Mouse (Mus musculus): Measurements from ENCODE around the gene Sorcs1. TPM values are rescaled to one million over a fixed set of nuclear protein-coding genes. Genes with fewer than 3 reads are reported as not detected.

Gene Sorcs1
- polyA plus RNA-seq, 1 experiment from 2014 or later = 0.59 TPM

DNA sequence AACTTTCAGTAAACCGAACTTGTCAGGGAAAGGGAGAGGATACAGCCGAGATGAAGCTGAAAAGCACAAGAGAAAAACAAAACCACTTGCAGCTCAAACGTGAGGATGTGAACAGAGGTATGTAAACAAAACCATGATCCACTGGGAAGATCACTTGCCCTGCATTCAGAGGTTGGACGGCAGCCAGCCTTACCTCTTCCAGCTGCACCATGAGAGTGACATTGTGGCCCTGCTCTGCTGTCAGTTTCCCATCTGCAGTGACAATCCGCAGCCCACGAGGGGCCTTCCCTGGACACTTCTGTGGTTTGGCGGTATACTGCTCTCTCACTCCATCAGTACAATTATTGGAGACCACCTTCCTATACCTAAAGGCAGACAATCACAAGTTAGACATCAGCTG lies 468.0 kb downstream of the Sorcs1 start:
- Histone ChIP-seq H3K9ac (ENCODE audit: low read length) (no peak overlapping the region), H3K36me3 (ENCODE audit: control insufficient read depth, insufficient read depth, low read length) (no peaks in the 10 kb centered on the region), H3K9me3 (ENCODE audit: control insufficient read depth, low read length) (no peaks in the 10 kb centered on the region), H3K27ac (replicated peaks in 1 of 2; ENCODE audit: control insufficient read depth in 1 of 2, insufficient read depth in 1 of 2, low read depth in 2 of 2, low read length in 2 of 2) (no peak overlapping the region), H3K4me2 (ENCODE audit: low read length) (no peak overlapping the region), H3K4me1 (ENCODE audit: control insufficient read depth in 2 of 2, insufficient read depth in 2 of 2, low read length in 2 of 2) (peaks cover 0 to 2% of the 10 kb centered on the region in 2 experiments; a peak in 1 of 4 replicates), H3K4me3 (ENCODE audit: control insufficient read depth in 1 of 2, insufficient read depth in 1 of 2, low read depth in 1 of 2, low read length in 2 of 2) (no peak overlapping the region), H3K27me3 (ENCODE audit: control insufficient read depth, insufficient read depth, low read length) (no peaks in the 10 kb centered on the region)
- WGBS = 32% methylated on average over 7 of the region's 7 CpGs
- ATAC-seq (ENCODE audit: insufficient number of reproducible peaks, insufficient read depth, low FRiP score, low read depth) = no peak

DNA sequence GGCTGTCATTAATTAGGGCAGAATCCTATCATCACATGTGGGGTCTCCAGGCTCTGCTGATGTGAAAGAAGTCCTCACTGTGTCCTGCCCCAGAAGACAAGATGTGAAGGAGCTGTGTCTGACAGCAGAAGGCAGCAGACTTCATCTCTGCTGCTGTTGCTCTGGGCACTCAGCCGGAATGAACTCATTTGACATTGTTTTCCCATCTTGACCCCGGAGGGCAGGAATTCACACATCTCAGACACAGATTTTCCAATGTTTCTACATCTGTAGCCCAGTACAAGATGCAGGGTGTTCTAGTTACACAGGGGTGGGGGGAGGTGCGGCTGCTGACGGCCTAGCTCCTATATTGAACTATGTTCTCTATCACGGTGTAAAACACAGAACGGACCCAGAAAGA lies 474.1 kb downstream of the Sorcs1 start:
- Histone ChIP-seq H3K4me1 (ENCODE audit: control insufficient read depth in 2 of 2, insufficient read depth in 2 of 2, low read length in 2 of 2) (no peaks in the 10 kb centered on the region), H3K4me2 (ENCODE audit: low read length) (no peak overlapping the region), H3K4me3 (ENCODE audit: control insufficient read depth in 1 of 2, insufficient read depth in 1 of 2, low read depth in 1 of 2, low read length in 2 of 2) (no peak overlapping the region), H3K9me3 (ENCODE audit: control insufficient read depth, low read length) (no peaks in the 10 kb centered on the region), H3K27ac (replicated peaks in 1 of 2; ENCODE audit: control insufficient read depth in 1 of 2, insufficient read depth in 1 of 2, low read depth in 2 of 2, low read length in 2 of 2) (no peak overlapping the region), H3K9ac (ENCODE audit: low read length) (no peak overlapping the region), H3K36me3 (ENCODE audit: control insufficient read depth, insufficient read depth, low read length) (no peaks in the 10 kb centered on the region), H3K27me3 (ENCODE audit: control insufficient read depth, insufficient read depth, low read length) (no peaks in the 10 kb centered on the region)
- 56% methylated on average over 6 of the region's 6 CpGs for WGBS
- ATAC-seq (ENCODE audit: insufficient number of reproducible peaks, insufficient read depth, low FRiP score, low read depth) = no peak

- no peak for ATAC-seq (ENCODE audit: insufficient number of reproducible peaks, insufficient read depth, low FRiP score, low read depth)
- no peaks in the 10 kb centered on the region for H3K9me3 ChIP-seq (ENCODE audit: control insufficient read depth, low read length)
- WGBS = 63% methylated on average over 1 of the region's 1 CpGs
Measured at GRCm38 (mm10) chr19:50196592-50196991, 481.9 kb downstream of the Sorcs1 start.

DNA sequence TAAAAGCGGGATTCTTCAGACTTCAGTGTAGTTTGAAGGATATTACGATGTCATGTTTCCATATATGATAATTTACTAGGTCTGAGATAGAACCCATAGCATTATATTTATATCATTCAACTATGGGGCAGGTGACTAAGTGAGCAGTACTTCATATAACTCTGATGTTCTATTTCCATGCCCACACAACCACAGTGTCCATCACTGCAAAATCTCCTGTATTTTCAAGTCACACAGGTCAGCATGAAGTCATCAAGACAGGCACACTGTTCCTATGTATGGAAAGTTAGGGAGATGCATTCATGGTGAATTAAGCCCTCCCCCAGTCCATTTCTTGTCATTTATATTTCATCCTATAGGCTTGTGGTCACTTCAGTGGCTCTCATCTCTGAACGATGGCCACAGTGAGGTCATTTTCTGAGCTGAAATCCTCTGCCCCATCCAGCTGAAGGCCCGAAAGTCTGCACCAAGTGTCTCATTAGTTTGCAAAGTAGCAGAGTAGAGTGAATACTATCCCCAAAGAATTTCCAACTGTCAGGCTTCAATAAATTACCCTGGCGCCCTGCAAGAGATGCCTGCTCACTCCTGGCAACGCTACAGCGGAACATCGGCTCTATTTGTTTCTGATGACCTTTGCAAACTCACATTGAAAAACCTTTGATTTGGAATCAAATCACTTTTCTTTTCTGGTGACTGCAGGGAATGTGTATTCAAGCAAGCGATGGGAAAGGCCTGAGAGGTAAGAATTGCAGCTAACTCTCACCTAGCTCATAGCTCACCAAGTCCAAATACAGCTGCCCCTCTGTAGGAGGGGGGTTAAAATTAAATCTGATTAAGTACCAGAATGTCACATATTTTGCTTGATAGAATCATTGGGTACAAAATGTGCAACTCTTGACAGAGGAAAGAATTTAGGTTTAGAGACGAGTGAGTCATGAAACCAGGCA lies 492.4 kb downstream of the Sorcs1 start:
- Histone ChIP-seq H3K4me3 (ENCODE audit: control insufficient read depth in 1 of 2, insufficient read depth in 1 of 2, low read depth in 1 of 2, low read length in 2 of 2) (no peak overlapping the region), H3K4me2 (ENCODE audit: low read length) (no peak overlapping the region), H3K36me3 (ENCODE audit: control insufficient read depth, insufficient read depth, low read length) (no peaks in the 10 kb centered on the region), H3K27me3 (ENCODE audit: control insufficient read depth, insufficient read depth, low read length) (no peaks in the 10 kb centered on the region), H3K9me3 (ENCODE audit: control insufficient read depth, low read length) (no peaks in the 10 kb centered on the region), H3K4me1 (ENCODE audit: control insufficient read depth in 2 of 2, insufficient read depth in 2 of 2, low read length in 2 of 2) (no peaks in the 10 kb centered on the region; a peak in 1 of 4 replicates), H3K9ac (ENCODE audit: low read length) (no peak overlapping the region), H3K27ac (replicated peaks in 1 of 2; ENCODE audit: control insufficient read depth in 1 of 2, insufficient read depth in 1 of 2, low read depth in 2 of 2, low read length in 2 of 2) (no peak overlapping the region)
- no peak for ATAC-seq (ENCODE audit: insufficient number of reproducible peaks, insufficient read depth, low FRiP score, low read depth)
- 70% methylated on average over 10 of the region's 10 CpGs for WGBS

More at GRCm38 (mm10) chr19:50196592-50196991, 481.9 kb downstream of the Sorcs1 start:
- no peaks in the 10 kb centered on the region for H3K36me3 ChIP-seq (ENCODE audit: control insufficient read depth, insufficient read depth, low read length)
- no peak overlapping the region for H3K27ac ChIP-seq (replicated peaks in 1 of 2; ENCODE audit: control insufficient read depth in 1 of 2, insufficient read depth in 1 of 2, low read depth in 2 of 2, low read length in 2 of 2)
- no peaks in the 10 kb centered on the region for H3K27me3 ChIP-seq (ENCODE audit: control insufficient read depth, insufficient read depth, low read length)
- H3K4me3 ChIP-seq (ENCODE audit: control insufficient read depth in 1 of 2, insufficient read depth in 1 of 2, low read depth in 1 of 2, low read length in 2 of 2) = no peak overlapping the region
- H3K9ac ChIP-seq (ENCODE audit: low read length) = no peak overlapping the region
- H3K4me1 ChIP-seq (ENCODE audit: control insufficient read depth in 2 of 2, insufficient read depth in 2 of 2, low read length in 2 of 2) = no peaks in the 10 kb centered on the region
- no peak overlapping the region for H3K4me2 ChIP-seq (ENCODE audit: low read length)

GRCm38 (mm10) chr19:50184901-50185623 lies 493.4 kb downstream of the Sorcs1 start:
- H3K4me3 ChIP-seq (ENCODE audit: control insufficient read depth in 1 of 2, insufficient read depth in 1 of 2, low read depth in 1 of 2, low read length in 2 of 2) = no peak overlapping the region
- no peak overlapping the region for H3K27ac ChIP-seq (replicated peaks in 1 of 2; ENCODE audit: control insufficient read depth in 1 of 2, insufficient read depth in 1 of 2, low read depth in 2 of 2, low read length in 2 of 2)
- H3K27me3 ChIP-seq (ENCODE audit: control insufficient read depth, insufficient read depth, low read length) = no peaks in the 10 kb centered on the region
- no peak overlapping the region for H3K9ac ChIP-seq (ENCODE audit: low read length)
- WGBS = 43% methylated on average over 21 of the region's 21 CpGs
- no peak for ATAC-seq (ENCODE audit: insufficient number of reproducible peaks, insufficient read depth, low FRiP score, low read depth)
- no peaks in the 10 kb centered on the region for H3K36me3 ChIP-seq (ENCODE audit: control insufficient read depth, insufficient read depth, low read length)
- H3K9me3 ChIP-seq (ENCODE audit: control insufficient read depth, low read length) = no peaks in the 10 kb centered on the region
- peak overlapping the region; percentile 23; the same call in 1 of the 2 replicates for H3K4me2 ChIP-seq (ENCODE audit: low read length)
- no peaks in the 10 kb centered on the region; a peak in 1 of 4 replicates for H3K4me1 ChIP-seq (ENCODE audit: control insufficient read depth in 2 of 2, insufficient read depth in 2 of 2, low read length in 2 of 2)

DNA sequence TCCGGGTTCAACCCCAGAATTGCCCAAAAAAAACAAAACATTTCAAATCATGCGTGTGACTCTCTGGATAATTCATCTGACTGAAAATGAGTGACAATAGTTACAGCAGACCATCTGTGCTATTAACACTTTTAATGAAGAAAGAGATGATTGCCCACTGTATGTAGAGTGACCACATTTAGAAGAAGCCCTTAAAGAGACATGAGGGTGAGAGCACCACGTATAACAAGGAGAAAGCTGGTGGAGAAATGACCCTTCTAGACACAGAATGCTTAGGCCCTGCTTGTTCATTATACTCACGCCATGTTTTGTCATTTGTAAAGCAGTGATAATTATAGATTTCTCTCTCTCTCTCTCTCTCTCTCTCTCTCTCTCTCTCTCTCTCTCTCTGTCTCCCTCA lies 499.6 kb downstream of the Sorcs1 start:
- Histone ChIP-seq H3K36me3 (ENCODE audit: control insufficient read depth, insufficient read depth, low read length) (no peaks in the 10 kb centered on the region), H3K27me3 (ENCODE audit: control insufficient read depth, insufficient read depth, low read length) (no peaks in the 10 kb centered on the region), H3K4me3 (ENCODE audit: control insufficient read depth in 1 of 2, insufficient read depth in 1 of 2, low read depth in 1 of 2, low read length in 2 of 2) (no peak overlapping the region), H3K4me2 (ENCODE audit: low read length) (no peak overlapping the region), H3K4me1 (ENCODE audit: control insufficient read depth in 2 of 2, insufficient read depth in 2 of 2, low read length in 2 of 2) (no peaks in the 10 kb centered on the region), H3K9ac (ENCODE audit: low read length) (no peak overlapping the region), H3K27ac (replicated peaks in 1 of 2; ENCODE audit: control insufficient read depth in 1 of 2, insufficient read depth in 1 of 2, low read depth in 2 of 2, low read length in 2 of 2) (no peak overlapping the region), H3K9me3 (ENCODE audit: control insufficient read depth, low read length) (no peaks in the 10 kb centered on the region)
- no peak for ATAC-seq (ENCODE audit: insufficient number of reproducible peaks, insufficient read depth, low FRiP score, low read depth)
- WGBS = 65% methylated on average over 4 of the region's 4 CpGs

DNA sequence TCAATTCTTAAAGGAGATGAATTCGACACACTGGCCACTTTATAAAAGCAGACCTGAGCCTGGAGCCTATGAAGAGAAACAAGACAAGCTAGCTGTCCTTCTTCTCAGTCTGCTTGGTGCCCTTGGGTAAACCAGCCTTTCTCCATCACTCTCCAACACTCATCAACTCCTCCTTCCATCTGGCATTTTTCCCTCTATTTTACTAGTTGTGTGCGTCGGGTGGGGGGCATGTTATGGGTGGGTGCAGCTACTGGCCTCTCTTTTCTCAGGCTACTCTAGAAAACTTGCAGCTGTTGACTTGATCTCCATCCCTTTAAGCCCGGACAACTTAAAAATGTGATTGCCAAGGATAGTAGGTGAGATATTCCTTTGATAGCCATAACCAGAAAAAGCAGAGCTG lies 500.3 kb downstream of the Sorcs1 start:
- no peak for ATAC-seq (ENCODE audit: insufficient number of reproducible peaks, insufficient read depth, low FRiP score, low read depth)
- H3K4me2 ChIP-seq (ENCODE audit: low read length) = no peak overlapping the region
- no peaks in the 10 kb centered on the region for H3K36me3 ChIP-seq (ENCODE audit: control insufficient read depth, insufficient read depth, low read length)
- WGBS = 72% methylated on average over 4 of the region's 4 CpGs
- no peaks in the 10 kb centered on the region for H3K27me3 ChIP-seq (ENCODE audit: control insufficient read depth, insufficient read depth, low read length)
- H3K4me3 ChIP-seq (ENCODE audit: control insufficient read depth in 1 of 2, insufficient read depth in 1 of 2, low read depth in 1 of 2, low read length in 2 of 2) = no peak overlapping the region
- no peak overlapping the region for H3K9ac ChIP-seq (ENCODE audit: low read length)
- H3K27ac ChIP-seq (replicated peaks in 1 of 2; ENCODE audit: control insufficient read depth in 1 of 2, insufficient read depth in 1 of 2, low read depth in 2 of 2, low read length in 2 of 2) = no peak overlapping the region
- H3K9me3 ChIP-seq (ENCODE audit: control insufficient read depth, low read length) = no peaks in the 10 kb centered on the region
- no peaks in the 10 kb centered on the region for H3K4me1 ChIP-seq (ENCODE audit: control insufficient read depth in 2 of 2, insufficient read depth in 2 of 2, low read length in 2 of 2)
